Mouse (Mus musculus): ENCODE results near the gene Asic2.

GRCm38 (mm10) chr11:81498990-81499389, 469.3 kb downstream of the Asic2 start:
- TF ChIP-seq CTCF (IDR thresholded peaks at IDR 0.05; ENCODE audit: low read depth, low read length) (no peak), POLR2A (IDR thresholded peaks at IDR 0.05; ENCODE audit: extremely low read depth, insufficient read depth, low read length) (no peak)

Data from liver, adult 2 months (tissue).